Mouse (Mus musculus) hindbrain, postnatal 0 days (tissue): ENCODE results near the gene Pms1. TPM values are rescaled to one million over a fixed set of nuclear protein-coding genes. Genes with fewer than 3 reads are reported as not detected.

Source experiments
- ATAC-seq: fragments of 200-750 bp; cut with Nextera tagmentation; 2 replicates; pipeline ENCODE4 v1.8.0; 2017; ENCODE audit warnings: mild to moderate bottlenecking, moderate TSS enrichment, moderate library complexity
- DNase-seq: peaks from one replicate; pipeline ENCODE4 v3.0.0-alpha.2; 2015; ENCODE audit warnings: low spot score
- H3K27ac ChIP-seq: fragments of 300-500 bp; sonication (generic); 2 replicates; pipeline ENCODE4 v1.5.1; 2014; ENCODE audit warnings: mild to moderate bottlenecking
- H3K27me3 ChIP-seq: fragments of 300-500 bp; sonication (generic); 2 replicates; pipeline ENCODE4 v1.6.1; 2014; ENCODE audit warnings: low read length, mixed read lengths; ENCODE audit not compliant: insufficient read depth
- H3K36me3 ChIP-seq: fragments of 300-500 bp; sonication (generic); 2 replicates; pipeline ENCODE4 v1.6.1; 2014; ENCODE audit warnings: low read length, mixed read lengths; ENCODE audit not compliant: insufficient read depth
- H3K4me1 ChIP-seq: fragments of 300-500 bp; sonication (generic); 2 replicates; pipeline ENCODE4 v1.6.1; 2014; ENCODE audit warnings: antibody characterized with exemption, low read length, mixed read lengths; ENCODE audit not compliant: insufficient read depth
- H3K4me2 ChIP-seq: fragments of 300-500 bp; sonication (generic); 2 replicates; pipeline ENCODE4 v1.6.1; 2014; ENCODE audit warnings: low read depth, mild to moderate bottlenecking, low read length, moderate library complexity, mixed read lengths
- H3K4me3 ChIP-seq: fragments of 300-500 bp; sonication (generic); 2 replicates; pipeline ENCODE4 v1.5.1; 2014; ENCODE audit warnings: low read length
- H3K9ac ChIP-seq: fragments of 300-500 bp; sonication (generic); replicated peaks from 2 replicates; pipeline ENCODE4 v1.6.1; 2014; ENCODE audit warnings: mild to moderate bottlenecking, low read length, moderate library complexity, mixed read lengths
- H3K9me3 ChIP-seq: fragments of 300-500 bp; sonication (generic); 2 replicates; pipeline ENCODE4 v1.6.1; 2016; ENCODE audit warnings: low read length, mixed read lengths
- CTCF ChIP-seq: IDR thresholded peaks from 2 replicates; pipeline ENCODE4 v1.5.1; 2016; ENCODE audit warnings: antibody characterized with exemption, control low read depth, low read depth
- WGBS: fragments of 180-500 bp; shearing (Covaris S2); extraction: QIAGEN DNeasy Blood & Tissue Kit; methylation state at CpG from one replicate; pipeline ENCODE4 v1.1.7; 2014; 5-methylcytosine and 5-hydroxymethylcytosine counted together
- polyA plus RNA-seq: library from polyadenylated mRNA; unstranded; fragments of >200 nt; fragmentation: Nextera tagmentation; extraction: Ambion mirVana; gene quantifications from 2 replicates; pipeline ENCODE4 v1.2.1, GENCODE M21; 2015
- total RNA-seq: library from RNA; depleted of rRNA; stranded (reverse); fragments of >200 nt; gene quantifications from 2 replicates; pipeline ENCODE4 v1.2.3, GENCODE M21; 2014; rRNA removed

Pms1 gene
- total and polyA plus RNA-seq, 2 experiments from 2014 or later: 4.4 to 7.3 TPM

DNA sequence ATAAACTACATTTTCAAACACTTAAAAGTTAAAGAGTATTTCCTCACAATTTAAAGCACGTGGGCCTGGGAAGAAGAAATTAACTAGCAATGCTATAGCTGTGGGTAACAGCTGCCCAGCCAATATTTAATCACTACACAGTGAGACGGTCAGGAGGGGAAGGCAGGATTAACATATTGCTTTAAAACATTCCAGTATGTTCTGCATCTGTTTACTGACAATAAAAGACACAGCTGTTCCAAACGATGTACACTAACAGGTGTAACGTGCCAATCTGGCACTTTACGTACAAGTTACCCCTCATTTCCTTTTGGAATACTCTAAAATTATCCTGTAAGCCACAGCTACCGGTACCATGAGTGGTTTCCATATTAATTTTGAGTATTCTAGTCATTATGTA is 139.1 kb downstream of the Pms1 start:
- Histone ChIP-seq H3K9ac (no peak overlapping the region), H3K4me1 (no peaks in the 10 kb centered on the region), H3K27ac (no peak overlapping the region), H3K36me3 (no peaks in the 10 kb centered on the region), H3K4me2 (no peak overlapping the region), H3K9me3 (no peaks in the 10 kb centered on the region), H3K27me3 (no peaks in the 10 kb centered on the region), H3K4me3 (no peak overlapping the region)
- no peak for TF ChIP-seq CTCF
- ATAC-seq (no peak), DNase-seq (no peak)
- WGBS: 60% methylated on average over 6 of the region's 6 CpGs

Other genes starting within 250 kb of the Pms1 start
- gene Mstn, start 235.4 kb downstream of the Pms1 start, total RNA-seq: 0.11 and 0.31 TPM in 2 replicates
- gene Mstn, start 235.4 kb downstream of the Pms1 start, polyA plus RNA-seq: 0.32 and 0.39 TPM in 2 replicates
- not detected in 2 replicates for gene 1700019A02Rik, start 109.4 kb downstream of the Pms1 start, total RNA-seq
- gene 1700019A02Rik, start 109.4 kb downstream of the Pms1 start, polyA plus RNA-seq: not detected in 2 replicates
- gene Ormdl1, start 77 bp upstream of the Pms1 start, total RNA-seq: 21.9 and 22.1 TPM in 2 replicates
- 33.9 and 34.8 TPM in 2 replicates for gene Ormdl1, start 77 bp upstream of the Pms1 start, polyA plus RNA-seq
- not detected in 2 replicates for gene Gm28778, start 93 bp upstream of the Pms1 start, total RNA-seq
- not detected in 2 replicates for gene Gm28778, start 93 bp upstream of the Pms1 start, polyA plus RNA-seq
- gene Osgepl1, start 16.6 kb upstream of the Pms1 start, total RNA-seq: 7.6 and 8.3 TPM in 2 replicates
- gene Osgepl1, start 16.6 kb upstream of the Pms1 start, polyA plus RNA-seq: 18.1 and 21.0 TPM in 2 replicates
- not detected in 2 replicates for gene Asdurf, start 55.6 kb upstream of the Pms1 start, total RNA-seq
- 12.0 and 15.5 TPM in 2 replicates for gene Asdurf, start 55.6 kb upstream of the Pms1 start, polyA plus RNA-seq
- gene Gm28551, start 55.6 kb upstream of the Pms1 start, total RNA-seq: 0.40 and 0.94 TPM in 2 replicates
- 1.7 and 1.8 TPM in 2 replicates for gene Gm28551, start 55.6 kb upstream of the Pms1 start, polyA plus RNA-seq
- gene Asnsd1, start 55.7 kb upstream of the Pms1 start, total RNA-seq: 26.2 and 27.9 TPM in 2 replicates
- gene Asnsd1, start 55.7 kb upstream of the Pms1 start, polyA plus RNA-seq: 47.6 and 50.3 TPM in 2 replicates